In the genomic region with DNA sequence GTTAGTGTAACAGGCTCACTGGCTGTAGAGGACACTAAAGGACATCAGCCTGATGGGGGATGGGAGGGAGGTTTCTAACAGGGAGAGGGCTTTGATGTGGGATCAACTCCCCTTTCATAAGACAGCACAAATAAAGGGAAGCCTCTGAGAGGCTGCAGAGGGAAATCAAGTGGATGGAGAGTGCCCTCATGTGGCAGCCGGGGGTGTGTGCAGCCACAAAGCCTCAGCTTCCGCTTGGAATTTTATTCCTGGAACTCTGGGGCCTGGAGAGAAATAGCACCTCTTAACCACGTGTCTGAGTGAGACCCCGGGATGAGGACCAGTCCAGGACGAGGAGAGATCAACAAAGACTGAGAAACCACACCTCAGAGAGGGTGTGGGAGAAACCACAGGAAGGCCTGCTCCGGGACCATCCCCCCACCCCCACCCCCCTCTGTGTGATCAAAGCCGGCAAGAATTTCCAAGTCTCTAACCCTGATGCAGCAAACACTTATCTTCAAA, we compare ENCODE assay signal across 9 mouse cellular contexts. TPM values are rescaled to one million over a fixed set of nuclear protein-coding genes. Genes with fewer than 3 reads are reported as not detected.
DNase-seq lines count a peak whose midpoint lies in the region; ATAC-seq and TF ChIP-seq lines count a peak whose summit lies in the region.
"Had no signal": no experiment of that assay in that cellular context is flagged by ENCODE, and none has a peak within 500 bp of the region (broad histone marks: within the 10 kb centered on the region; RNA-seq: fewer than 3 reads in every experiment).

No protein-coding gene starts in this region.

- H3K79me2 ChIP-seq in CH12.LX (replicated peaks; ENCODE audit: control insufficient read depth, extremely low read depth, insufficient read depth, poor library complexity, severe bottlenecking), result no peaks in the 10 kb centered on the region

- H3K27ac ChIP-seq in CH12.LX (ENCODE audit: insufficient read depth, low read depth), result no peak overlapping the region
- H3K27ac ChIP-seq in heart, embryonic 12.5 days (ENCODE audit: poor library complexity, severe bottlenecking), result 0 out of 2 replicates have a peak overlapping the region, but pooled peaks have one; percentile 50
- peak overlapping the region; percentile 2; the same call in 1 of the 2 replicates for H3K27ac ChIP-seq in kidney, embryonic 16.5 days (ENCODE audit: low read length)
- peak overlapping the region; percentile 46; the same call in 1 of the 2 replicates for H3K27ac ChIP-seq in liver, embryonic 11.5 days (ENCODE audit: low read depth, low read length)
- no peak overlapping the region for H3K27ac ChIP-seq in testis, adult 2 months (ENCODE audit: control insufficient read depth, insufficient read depth, low read depth, low read length)

- under 1% methylated on average over 7 of the region's 7 CpGs for WGBS in heart, embryonic 12.5 days
- under 1% methylated on average over 7 of the region's 7 CpGs for WGBS in kidney, embryonic 16.5 days
- 0% methylated on average over 7 of the region's 7 CpGs for WGBS in liver, embryonic 11.5 days

- peak; percentile 20 for DNase-seq in CH12.LX (ENCODE audit: extremely low read depth)
- DNase-seq in brain, embryonic 14.5 days (ENCODE audit: low read depth), result peak; percentile 92
- DNase-seq in fibroblast of lung, adult 2 months (ENCODE audit: low read depth), result peak; percentile 23
- peak; percentile 77 for DNase-seq in liver, embryonic 11.5 days (ENCODE audit: low spot score)
- peak; percentile 84 for DNase-seq in neural tube, embryonic 10.5 days (ENCODE audit: extremely low spot score, low spot score)

- in situ Hi-C loops in CH12.LX (cut with MboI; ENCODE audit: low pct_ligation_motif_present, low pct_unique_long_range_greater_than_20kb, low sequenced_read_pairs), result loop anchor here (10.0 kb wide), 1 partner anchor 796 kb away; no protein-coding TSS in a partner anchor

- H3K4me3 ChIP-seq in CH12.LX (replicated peaks in 1 of 3; ENCODE audit: low read depth in 2 of 3, low read length in 2 of 3, poor library complexity in 1 of 3), result no peak overlapping the region
- no peak overlapping the region for H3K4me3 ChIP-seq in heart, embryonic 12.5 days
- no peak overlapping the region for H3K4me3 ChIP-seq in kidney, embryonic 16.5 days (ENCODE audit: low read length)
- H3K4me3 ChIP-seq in liver, embryonic 11.5 days (ENCODE audit: low read depth, low read length), result no peak overlapping the region
- H3K4me3 ChIP-seq in testis, adult 2 months (ENCODE audit: control insufficient read depth, low read depth, low read length), result no peak overlapping the region
- H3K4me3 ChIP-seq: erythroblast, embryonic 14.5 days had no signal

- H3K36me3 ChIP-seq in CH12.LX (replicated peaks in 1 of 2; ENCODE audit: control insufficient read depth in 1 of 2, insufficient read depth in 1 of 2, low read length in 1 of 2), result no peaks in the 10 kb centered on the region
- no peaks in the 10 kb centered on the region for H3K36me3 ChIP-seq in heart, embryonic 12.5 days
- no peaks in the 10 kb centered on the region for H3K36me3 ChIP-seq in kidney, embryonic 16.5 days (ENCODE audit: insufficient read depth, low read length)
- H3K36me3 ChIP-seq in liver, embryonic 11.5 days (ENCODE audit: control insufficient read depth, insufficient read depth, low read length), result no peaks in the 10 kb centered on the region
- H3K36me3 ChIP-seq in testis, adult 2 months (ENCODE audit: control insufficient read depth, insufficient read depth, low read length), result no peaks in the 10 kb centered on the region

- TF ChIP-seq POLR2A in CH12.LX (IDR thresholded peaks at IDR 0.05; ENCODE audit: low read depth, low read length), result no peak
- no peak for TF ChIP-seq POLR2A in brain, embryonic 14.5 days (IDR thresholded peaks at IDR 0.05; ENCODE audit: borderline replicate concordance, extremely low read depth, insufficient read depth, insufficient read length, poor library complexity, severe bottlenecking)
- no peak for TF ChIP-seq POLR2A in testis, adult 2 months (IDR thresholded peaks at IDR 0.05; ENCODE audit: control insufficient read depth, low read depth, low read length)

- TF ChIP-seq CTCF in CH12.LX (conservative IDR thresholded peaks at IDR 0.05 in 1 of 2, IDR thresholded peaks at IDR 0.05 in 1 of 2; ENCODE audit: low read depth in 2 of 2, low read length in 2 of 2), result peak; percentile 68 to 79
- peak; percentile 100 for TF ChIP-seq CTCF in brain, embryonic 14.5 days (IDR thresholded peaks at IDR 0.05; ENCODE audit: borderline replicate concordance, extremely low read depth, insufficient read depth, insufficient read length)
- TF ChIP-seq CTCF in testis, adult 2 months (IDR thresholded peaks at IDR 0.05; ENCODE audit: control insufficient read depth, insufficient read depth, insufficient replicate concordance, low read depth, low read length), result peak; percentile 73

- ATAC-seq in heart, embryonic 12.5 days (ENCODE audit: insufficient number of reproducible peaks, low FRiP score), result peak; percentile 78
- peak; percentile 74 for ATAC-seq in kidney, embryonic 16.5 days (ENCODE audit: low FRiP score, low TSS enrichment)
- ATAC-seq in liver, embryonic 11.5 days (replicated peaks; ENCODE audit: low FRiP score), result peak; percentile 44

- H3K4me2 ChIP-seq in CH12.LX (ENCODE audit: insufficient read depth, low read depth, poor library complexity, severe bottlenecking), result no peak overlapping the region
- H3K4me2 ChIP-seq in heart, embryonic 12.5 days, result peak overlapping the region; percentile 50; the same call in 1 of the 2 replicates
- H3K4me2 ChIP-seq in kidney, embryonic 16.5 days (replicated peaks; ENCODE audit: low read depth, low read length), result 0 out of 2 replicates have a peak overlapping the region, but pooled peaks have one; percentile 21
- peak overlapping the region; percentile 53 for H3K4me2 ChIP-seq in liver, embryonic 11.5 days

- H3K9ac ChIP-seq in CH12.LX (ENCODE audit: insufficient read depth, low read depth), result no peak overlapping the region
- H3K9ac ChIP-seq in heart, embryonic 12.5 days, result no peak overlapping the region
- H3K9ac ChIP-seq in kidney, embryonic 16.5 days (replicated peaks; ENCODE audit: low read length), result 0 out of 2 replicates have a peak overlapping the region, but pooled peaks have one; percentile 5
- H3K9ac ChIP-seq in liver, embryonic 11.5 days (ENCODE audit: low read depth, low read length), result no peak overlapping the region

- H3K4me1 ChIP-seq in CH12.LX (ENCODE audit: control insufficient read depth in 1 of 2, insufficient read depth in 2 of 2), result no peaks in the 10 kb centered on the region
- peaks cover 38% of the 10 kb centered on the region for H3K4me1 ChIP-seq in heart, embryonic 12.5 days (replicated peaks)
- peaks cover 28% of the 10 kb centered on the region for H3K4me1 ChIP-seq in kidney, embryonic 16.5 days (ENCODE audit: insufficient read depth, low read length)
- peaks cover 19% of the 10 kb centered on the region for H3K4me1 ChIP-seq in liver, embryonic 11.5 days (replicated peaks; ENCODE audit: control insufficient read depth, insufficient read depth, low read length)
- peaks cover 3% of the 10 kb centered on the region for H3K4me1 ChIP-seq in testis, adult 2 months (ENCODE audit: control insufficient read depth, insufficient read depth, low read length)

- dilution Hi-C loops in CH12.LX (cut with MboI; ENCODE audit: extremely low pct_ligation_motif_present, extremely low pct_unique_long_range_greater_than_20kb, low sequenced_read_pairs), result no loop called here

- no peaks in the 10 kb centered on the region for H3K9me3 ChIP-seq in CH12.LX (replicated peaks; ENCODE audit: low read length)
- H3K9me3 ChIP-seq in heart, embryonic 12.5 days (replicated peaks), result no peaks in the 10 kb centered on the region
- H3K9me3 ChIP-seq in kidney, embryonic 16.5 days (ENCODE audit: low read length), result no peaks in the 10 kb centered on the region
- no peaks in the 10 kb centered on the region for H3K9me3 ChIP-seq in liver, embryonic 11.5 days (ENCODE audit: control insufficient read depth, low read length)

- TF ChIP-seq RAD21 in CH12.LX (IDR thresholded peaks at IDR 0.05; ENCODE audit: low read depth, low read length), result peak; percentile 85

- TF ChIP-seq EP300 in CH12.LX (IDR thresholded peaks at IDR 0.05; ENCODE audit: low read length), result no peak

- peaks cover 4% of the 10 kb centered on the region for H3K27me3 ChIP-seq in CH12.LX (replicated peaks)
- H3K27me3 ChIP-seq in heart, embryonic 12.5 days (replicated peaks), result 0 out of 2 replicates have a peak, but pooled peaks cover 6% of the 10 kb centered on the region
- no peaks in the 10 kb centered on the region for H3K27me3 ChIP-seq in kidney, embryonic 16.5 days (ENCODE audit: insufficient read depth, low read length)
- no peaks in the 10 kb centered on the region; the same call in 1 of the 2 replicates for H3K27me3 ChIP-seq in liver, embryonic 11.5 days (replicated peaks; ENCODE audit: control insufficient read depth, insufficient read depth, low read length)
- no peaks in the 10 kb centered on the region for H3K27me3 ChIP-seq in testis, adult 2 months (ENCODE audit: control insufficient read depth, insufficient read depth, low read length)

TF ChIP-seq in CH12.LX, 34 proteins besides CTCF, POLR2A, EP300 and RAD21 (continues in another document):
- peak; percentile 72 for TF ChIP-seq SMC3 (IDR thresholded peaks at IDR 0.05; ENCODE audit: low read depth, low read length)
- no peak for TF ChIP-seq ZKSCAN1 (IDR thresholded peaks at IDR 0.05; ENCODE audit: borderline replicate concordance, low read depth, low read length)
- TF ChIP-seq MAFK (IDR thresholded peaks at IDR 0.05; ENCODE audit: insufficient replicate concordance, low read length), result no peak
- TF ChIP-seq ETS1 (conservative IDR thresholded peaks at IDR 0.05; ENCODE audit: low read depth, low read length), result no peak

RNA-seq across cellular contexts. Expression of a gene that starts 27.2 kb away (rescaled TPM):
- not detected in 2 replicates for total RNA-seq in CH12.LX (2012; rRNA removed)
- total RNA-seq in CH12.LX (2014; rRNA removed), result not detected in 2 replicates
- polyA plus RNA-seq in CH12.LX (2012; ENCODE audit: insufficient read length, low read depth), result not detected in 2 replicates
- polyA plus RNA-seq in brain, embryonic 14.5 days (2012; rRNA removed), result 11.8 and 13.7 TPM in 2 replicates
- 0.08 and 0.10 TPM in 2 replicates for polyA plus RNA-seq in heart, embryonic 12.5 days (2016; fragmentation: Nextera tagmentation; extraction: Ambion mirVana)
- 0.27 and 0.49 TPM in 2 replicates for polyA plus RNA-seq in kidney, embryonic 16.5 days (2015; fragmentation: Nextera tagmentation; extraction: Ambion mirVana)
- polyA plus RNA-seq in liver, embryonic 11.5 days (2014; fragmentation: Nextera tagmentation; extraction: Ambion mirVana), result 0.47 and 0.67 TPM in 2 replicates
- polyA plus RNA-seq in testis, adult 2 months (2012; rRNA removed), result 8.4 and 12.0 TPM in 2 replicates

RNA-seq across cellular contexts. Expression of a gene that starts 39.4 kb away (rescaled TPM):
- total RNA-seq in CH12.LX (2012; rRNA removed) (not detected in 2 replicates), CH12.LX (2014; rRNA removed) (not detected in 2 replicates)
- polyA plus RNA-seq in CH12.LX (2012; ENCODE audit: insufficient read length, low read depth), result not detected in 2 replicates
- 0.49 and 0.82 TPM in 2 replicates for polyA plus RNA-seq in brain, embryonic 14.5 days (2012; rRNA removed)
- 0.09 and 0.13 TPM in 2 replicates for polyA plus RNA-seq in heart, embryonic 12.5 days (2016; fragmentation: Nextera tagmentation; extraction: Ambion mirVana)
- 3.9 and 4.1 TPM in 2 replicates for polyA plus RNA-seq in kidney, embryonic 16.5 days (2015; fragmentation: Nextera tagmentation; extraction: Ambion mirVana)
- polyA plus RNA-seq in liver, embryonic 11.5 days (2014; fragmentation: Nextera tagmentation; extraction: Ambion mirVana), result 0.07 and 0.14 TPM in 2 replicates
- 3.2 and 3.3 TPM in 2 replicates for polyA plus RNA-seq in testis, adult 2 months (2012; rRNA removed)
- polyA plus RNA-seq: erythroblast, embryonic 14.5 days had no signal

Comparison
In these comparisons a context has a peak if more than half of its experiments do, and no peak if none do; other contexts are left out.
1. DNase-seq: peak in every context shown above with its lines; median percentile 92 in brain, embryonic 14.5 days; 84 in neural tube, embryonic 10.5 days; 77 in liver, embryonic 11.5 days; 23 in fibroblast of lung, adult 2 months; 20 in CH12.LX.
2. H3K27ac ChIP-seq: peak in heart, embryonic 12.5 days (single experiment), kidney, embryonic 16.5 days (single experiment) and liver, embryonic 11.5 days (single experiment); none in CH12.LX (single experiment) and testis, adult 2 months (single experiment).
3. Peak in every context shown above with its lines, with median percentiles within 50 percentile points of each other: CTCF ChIP-seq and ATAC-seq.